Mouse (Mus musculus) forebrain, embryonic 16.5 days (tissue): ENCODE results near the gene Cux1. TPM values are rescaled to one million over a fixed set of nuclear protein-coding genes. Genes with fewer than 3 reads are reported as not detected.

ENCODE experiments used
- ATAC-seq: fragments of 200-750 bp; cut with Nextera tagmentation; 2 replicates; pipeline ENCODE4 v1.8.0; 2017; ENCODE audit warnings: mild to moderate bottlenecking, moderate library complexity
- H3K27ac ChIP-seq: fragments of 300-500 bp; sonication (generic); 2 replicates; pipeline ENCODE4 v1.5.1; 2014; ENCODE audit warnings: low read length, control low read depth
- H3K27me3 ChIP-seq: fragments of 300-500 bp; sonication (generic); replicated peaks from 2 replicates; pipeline ENCODE4 v1.6.1; 2014; ENCODE audit warnings: low read length; ENCODE audit not compliant: control insufficient read depth, insufficient read depth
- H3K36me3 ChIP-seq: fragments of 300-500 bp; sonication (generic); 2 replicates; pipeline ENCODE4 v1.6.1; 2014; ENCODE audit not compliant: control insufficient read depth, insufficient read depth
- H3K4me1 ChIP-seq: fragments of 300-500 bp; sonication (generic); replicated peaks from 2 replicates; pipeline ENCODE4 v1.6.1; 2014; ENCODE audit warnings: low read length; ENCODE audit not compliant: control insufficient read depth, insufficient read depth
- H3K4me2 ChIP-seq: fragments of 300-500 bp; sonication (generic); 2 replicates; pipeline ENCODE4 v1.6.1; 2014; ENCODE audit warnings: mild to moderate bottlenecking, low read length, control low read depth
- H3K4me3 ChIP-seq: fragments of 300-500 bp; sonication (generic); replicated peaks from 2 replicates; pipeline ENCODE4 v1.5.1; 2014; ENCODE audit warnings: mild to moderate bottlenecking, low read length, control low read depth
- H3K9ac ChIP-seq: fragments of 300-500 bp; sonication (generic); replicated peaks from 2 replicates; pipeline ENCODE4 v1.6.1; 2014; ENCODE audit warnings: low read depth, low read length, control low read depth
- H3K9me3 ChIP-seq: fragments of 300-500 bp; sonication (generic); 2 replicates; pipeline ENCODE4 v1.6.1; 2016; ENCODE audit warnings: low read length; ENCODE audit not compliant: control insufficient read depth
- WGBS: fragments of 180-500 bp; shearing (Covaris S2); extraction: QIAGEN DNeasy Blood & Tissue Kit; methylation state at CpG from one replicate; pipeline ENCODE4 v1.1.7; 2014; 5-methylcytosine and 5-hydroxymethylcytosine counted together
- polyA plus RNA-seq: library from polyadenylated mRNA; unstranded; fragments of >200 nt; fragmentation: Nextera tagmentation; extraction: Ambion mirVana; gene quantifications from 2 replicates; pipeline ENCODE4 v1.2.1, GENCODE M21; 2015

The Cux1 gene
- polyA plus RNA-seq, 1 experiment from 2014 or later: 138 TPM

- Histone ChIP-seq H3K4me2 (no peak overlapping the region), H3K36me3 (no peaks in the 10 kb centered on the region), H3K4me3 (no peak overlapping the region), H3K9me3 (no peaks in the 10 kb centered on the region), H3K27me3 (no peaks in the 10 kb centered on the region), H3K4me1 (no peaks in the 10 kb centered on the region), H3K9ac (no peak overlapping the region), H3K27ac (no peak overlapping the region)
- ATAC-seq: no peak
- 81% methylated on average over 2 of the region's 2 CpGs for WGBS
These were observed 21.7 kb upstream of the Cux1 start for GRCm38 (mm10) chr5:136589002-136589401.

- ATAC-seq: no peak
- Histone ChIP-seq H3K4me3 (no peak overlapping the region), H3K27me3 (no peaks in the 10 kb centered on the region), H3K4me2 (no peak overlapping the region), H3K27ac (no peak overlapping the region), H3K36me3 (no peaks in the 10 kb centered on the region), H3K9me3 (no peaks in the 10 kb centered on the region), H3K4me1 (no peaks in the 10 kb centered on the region), H3K9ac (no peak overlapping the region)
- 72% methylated on average over 3 of the region's 3 CpGs for WGBS
These were observed 21.2 kb upstream of the Cux1 start for GRCm38 (mm10) chr5:136588471-136588870.

DNA sequence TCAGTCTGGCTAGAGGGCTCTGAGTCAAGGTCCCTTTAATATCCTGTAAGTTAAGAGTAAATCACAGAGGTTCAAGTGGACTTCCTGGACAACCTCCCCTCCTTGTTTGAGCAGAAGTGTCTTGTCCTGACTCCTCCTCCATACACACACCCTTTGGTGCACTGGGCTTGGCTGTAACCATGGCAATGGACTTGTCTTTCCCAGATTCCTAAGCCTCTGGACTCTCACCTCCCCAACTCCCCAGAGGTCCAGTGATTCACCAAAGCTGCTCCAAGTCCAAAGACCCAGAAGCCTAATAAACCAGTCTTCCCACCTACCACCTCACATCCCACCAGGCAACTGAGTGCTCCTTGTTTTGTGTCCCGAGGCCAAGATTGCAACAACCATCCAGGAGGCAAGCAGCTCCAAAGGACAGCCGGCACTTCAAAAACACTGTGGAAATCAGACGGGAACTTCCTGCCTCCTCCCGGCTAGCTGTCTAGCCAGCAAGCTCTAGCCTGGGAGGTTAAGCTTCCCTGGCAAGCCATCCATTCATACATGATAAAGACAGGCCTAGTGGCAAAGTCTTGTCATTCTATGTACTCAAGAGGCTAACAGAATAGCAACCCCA is 17.5 kb upstream of the Cux1 start:
- Histone ChIP-seq H3K4me1 (0 out of 2 replicates have a peak, but pooled peaks cover 2% of the 10 kb centered on the region), H3K9ac (no peak overlapping the region), H3K36me3 (no peaks in the 10 kb centered on the region), H3K27me3 (peaks cover 14% of the 10 kb centered on the region; the same call in 1 of the 2 replicates), H3K4me3 (no peak overlapping the region), H3K27ac (no peak overlapping the region), H3K9me3 (no peaks in the 10 kb centered on the region; the same call in 1 of the 2 replicates), H3K4me2 (no peak overlapping the region)
- ATAC-seq: no peak
- WGBS: 77% methylated on average over 4 of the region's 4 CpGs

DNA sequence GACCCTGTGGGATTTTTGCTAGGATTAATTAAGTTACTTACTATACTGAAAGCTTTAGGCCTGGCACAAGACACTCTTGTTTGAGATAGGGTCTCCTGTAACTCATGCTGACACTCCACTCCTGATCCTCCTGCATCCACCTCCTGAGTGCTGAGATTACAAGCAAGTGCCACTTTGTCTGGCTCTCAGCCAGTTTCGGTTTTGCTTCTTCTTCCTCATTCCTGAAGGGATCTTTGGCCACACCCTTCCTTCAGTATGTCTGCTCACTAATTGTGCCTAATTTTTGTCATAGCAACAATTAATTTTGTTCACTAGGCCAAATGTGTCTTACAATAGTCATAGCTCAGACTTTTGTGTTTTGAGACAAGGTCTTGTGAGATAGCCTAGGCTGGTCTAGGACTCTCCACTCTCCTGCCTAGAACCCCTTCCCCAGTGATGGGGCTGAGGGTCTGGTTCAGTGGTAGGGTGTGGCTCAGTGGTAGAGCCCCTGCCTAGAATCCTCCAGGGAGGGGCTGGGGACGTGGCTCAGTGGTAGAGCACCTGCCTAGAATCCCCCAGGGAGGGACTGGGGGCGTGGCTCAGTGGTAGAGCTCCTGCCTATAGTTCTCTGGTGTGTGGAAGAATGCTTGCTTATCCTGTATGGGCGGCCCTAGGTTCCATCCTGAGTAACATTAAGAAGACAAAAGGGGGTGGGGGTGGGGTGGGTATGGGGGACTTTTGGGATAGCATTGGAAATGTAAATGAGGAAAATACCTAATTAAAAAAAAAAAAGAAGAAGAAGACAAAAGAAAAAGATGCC is 16.6 kb upstream of the Cux1 start:
- WGBS: 65% methylated on average over 4 of the region's 4 CpGs
- no peak overlapping the region for H3K4me2 ChIP-seq
- peaks cover 19% of the 10 kb centered on the region; the same call in 1 of the 2 replicates for H3K27me3 ChIP-seq
- H3K9me3 ChIP-seq: no peaks in the 10 kb centered on the region; the same call in 1 of the 2 replicates
- H3K9ac ChIP-seq: no peak overlapping the region
- no peak for ATAC-seq
- H3K27ac ChIP-seq: no peak overlapping the region
- H3K4me3 ChIP-seq: no peak overlapping the region
- H3K36me3 ChIP-seq: no peaks in the 10 kb centered on the region
- 0 out of 2 replicates have a peak, but pooled peaks cover 2% of the 10 kb centered on the region for H3K4me1 ChIP-seq

- ATAC-seq: no peak
- H3K27ac ChIP-seq: no peak overlapping the region
- H3K4me3 ChIP-seq: no peak overlapping the region
- WGBS: 90% methylated on average over 2 of the region's 2 CpGs
- 0 out of 2 replicates have a peak, but pooled peaks cover 2% of the 10 kb centered on the region for H3K4me1 ChIP-seq
- H3K9ac ChIP-seq: no peak overlapping the region
- peaks cover 23% of the 10 kb centered on the region; the same call in 1 of the 2 replicates for H3K27me3 ChIP-seq
- H3K4me2 ChIP-seq: no peak overlapping the region
- H3K36me3 ChIP-seq: no peaks in the 10 kb centered on the region
- H3K9me3 ChIP-seq: no peaks in the 10 kb centered on the region; the same call in 1 of the 2 replicates
These were observed 16.0 kb upstream of the Cux1 start for GRCm38 (mm10) chr5:136583256-136583655.

GRCm38 (mm10) chr5:136582201-136582600 is 14.9 kb upstream of the Cux1 start:
- Histone ChIP-seq H3K9ac (no peak overlapping the region), H3K9me3 (no peaks in the 10 kb centered on the region; the same call in 1 of the 2 replicates), H3K27ac (no peak overlapping the region), H3K4me2 (no peak overlapping the region), H3K36me3 (no peaks in the 10 kb centered on the region), H3K4me3 (no peak overlapping the region), H3K4me1 (0 out of 2 replicates have a peak, but pooled peaks cover 2% of the 10 kb centered on the region), H3K27me3 (peaks cover 23% of the 10 kb centered on the region; the same call in 1 of the 2 replicates)
- WGBS: 12% methylated on average over 12 of the region's 12 CpGs
- ATAC-seq: no peak

GRCm38 (mm10) chr5:136581625-136582024 is 14.3 kb upstream of the Cux1 start:
- no peak overlapping the region for H3K9ac ChIP-seq
- no peaks in the 10 kb centered on the region; the same call in 1 of the 2 replicates for H3K9me3 ChIP-seq
- peaks cover 23% of the 10 kb centered on the region; the same call in 1 of the 2 replicates for H3K27me3 ChIP-seq
- no peak for ATAC-seq
- 0 out of 2 replicates have a peak, but pooled peaks cover 2% of the 10 kb centered on the region for H3K4me1 ChIP-seq
- no peak overlapping the region for H3K27ac ChIP-seq
- H3K4me2 ChIP-seq: no peak overlapping the region
- no peak overlapping the region for H3K4me3 ChIP-seq
- no peaks in the 10 kb centered on the region for H3K36me3 ChIP-seq
- 3% methylated on average over 13 of the region's 13 CpGs for WGBS

- no peak for ATAC-seq
- Histone ChIP-seq H3K4me2 (no peak overlapping the region), H3K4me3 (no peak overlapping the region), H3K9me3 (no peaks in the 10 kb centered on the region; the same call in 1 of the 2 replicates), H3K27ac (no peak overlapping the region), H3K27me3 (peaks cover 23% of the 10 kb centered on the region; the same call in 1 of the 2 replicates), H3K4me1 (0 out of 2 replicates have a peak, but pooled peaks cover 2% of the 10 kb centered on the region), H3K9ac (no peak overlapping the region), H3K36me3 (no peaks in the 10 kb centered on the region)
- WGBS: 16% methylated on average over 9 of the region's 9 CpGs
These were observed 13.9 kb upstream of the Cux1 start for GRCm38 (mm10) chr5:136581166-136581565.

- H3K36me3 ChIP-seq: no peaks in the 10 kb centered on the region
- H3K9me3 ChIP-seq: no peaks in the 10 kb centered on the region; the same call in 1 of the 2 replicates
- no peak overlapping the region for H3K9ac ChIP-seq
- no peak overlapping the region for H3K4me2 ChIP-seq
- no peak overlapping the region for H3K4me3 ChIP-seq
- peaks cover 24% of the 10 kb centered on the region; the same call in 1 of the 2 replicates for H3K27me3 ChIP-seq
- WGBS: 49% methylated on average over 10 of the region's 10 CpGs
- ATAC-seq: no peak
- no peak overlapping the region for H3K27ac ChIP-seq
- H3K4me1 ChIP-seq: 0 out of 2 replicates have a peak, but pooled peaks cover 2% of the 10 kb centered on the region
These were observed 10.9 kb upstream of the Cux1 start for GRCm38 (mm10) chr5:136578201-136578600.
